Mouse (Mus musculus) T-helper 17 cell (primary cell): ENCODE measurements at regions not wholly inside any gene's neighbourhood (a gene's known extent, or its start where the extent isn't known, plus 50 kb on each side); places are given as distances from the start of the nearest gene placed in this dataset.

ENCODE experiments used
- in situ Hi-C, 2 experiments: fragments of 300-600 bp; cut with MboI, MseI; formaldehyde crosslinking; loops; 1 replicate in 1 of 2; 2 replicates in 1 of 2; pipeline ENCODE4 v1.15.1; 2025; ENCODE audit warnings: high pct_unique_total_duplicates in 2 of 2

- in situ Hi-C loops: no loop called here
These were observed 69.0 kb upstream of the Ercc4 start for GRCm38 (mm10) chr16:13040312-13041100.

GRCm38 (mm10) chr16:13041356-13041755 is 68.1 kb upstream of the Ercc4 start:
- in situ Hi-C loops: no loop called here

GRCm38 (mm10) chr16:13045079-13045590 is 64.3 kb upstream of the Ercc4 start:
- in situ Hi-C loops: no loop called here

GRCm38 (mm10) chr16:13046366-13047120 is 62.9 kb upstream of the Ercc4 start:
- in situ Hi-C loops: no loop called here

- in situ Hi-C loops: no loop called here
These were observed 60.2 kb upstream of the Ercc4 start for GRCm38 (mm10) chr16:13049321-13049720.

- in situ Hi-C loops: no loop called here
These were observed 59.1 kb upstream of the Ercc4 start for GRCm38 (mm10) chr16:13050225-13050892.

GRCm38 (mm10) chr16:13054956-13055355 is 54.5 kb upstream of the Ercc4 start:
- in situ Hi-C loops: no loop called here
